Mouse (Mus musculus): ENCODE results near the gene Brd9. TPM values are rescaled to one million over a fixed set of nuclear protein-coding genes. Genes with fewer than 3 reads are reported as not detected.

Brd9 gene
- total RNA-seq (2022): 10 to 100 TPM; 16.8 to 22.5 (median 20.7) TPM

- peak; percentile 84 for DNase-seq (ENCODE audit: low spot score)
These were observed at the start of gene Brd9, which contains the start of gene Trip13 for GRCm38 (mm10) chr13:73937321-73938176. Gene Brd9, plus strand, starts transcription at chr13:73937811. Gene Trip13, minus strand, starts transcription at chr13:73937784.

- DNase-seq (ENCODE audit: low spot score): peak; percentile 19
These were observed 45.0 kb upstream of the Brd9 start for GRCm38 (mm10) chr13:73892493-73893178.

- DNase-seq (ENCODE audit: low spot score): peak; percentile 40
These were observed 40.0 kb upstream of the Brd9 start for GRCm38 (mm10) chr13:73897561-73897960.

- no peak for DNase-seq (ENCODE audit: low spot score)
These were observed 30.5 kb upstream of the Brd9 start for GRCm38 (mm10) chr13:73907136-73907535.

- peak; percentile 45 for DNase-seq (ENCODE audit: low spot score)
These were observed 29.8 kb upstream of the Brd9 start for GRCm38 (mm10) chr13:73907683-73908412.

GRCm38 (mm10) chr13:73913066-73913465 is 24.5 kb upstream of the Brd9 start:
- no peak for DNase-seq (ENCODE audit: low spot score)

GRCm38 (mm10) chr13:73932201-73932600 is 5.4 kb upstream of the Brd9 start:
- no peak for DNase-seq (ENCODE audit: low spot score)

- DNase-seq (ENCODE audit: low spot score): no peak
These were observed 682 bp upstream of the Brd9 start for GRCm38 (mm10) chr13:73936938-73937320.

GRCm38 (mm10) chr13:73938177-73938560 is 558 bp downstream of the Brd9 start:
- DNase-seq (ENCODE audit: low spot score): no peak

GRCm38 (mm10) chr13:73939101-73939500 is 1.5 kb downstream of the Brd9 start:
- no peak for DNase-seq (ENCODE audit: low spot score)

- no peak for DNase-seq (ENCODE audit: low spot score)
These were observed 7.0 kb downstream of the Brd9 start for GRCm38 (mm10) chr13:73944606-73945005.

GRCm38 (mm10) chr13:73953551-73954130 is 16.0 kb downstream of the Brd9 start:
- DNase-seq (ENCODE audit: low spot score): no peak

- DNase-seq (ENCODE audit: low spot score): no peak
These were observed 17.1 kb downstream of the Brd9 start for GRCm38 (mm10) chr13:73954666-73955065.

GRCm38 (mm10) chr13:73955531-73955930 is 17.9 kb downstream of the Brd9 start:
- DNase-seq (ENCODE audit: low spot score): no peak

GRCm38 (mm10) chr13:73960117-73960652 is 22.6 kb downstream of the Brd9 start:
- no peak for DNase-seq (ENCODE audit: low spot score)

- DNase-seq (ENCODE audit: low spot score): no peak
These were observed 23.6 kb downstream of the Brd9 start for GRCm38 (mm10) chr13:73961177-73961576.

GRCm38 (mm10) chr13:73963551-73963950 is 25.9 kb downstream of the Brd9 start, which contains the start of gene Zdhhc11:
Gene Zdhhc11, plus strand, starts transcription at chr13:73963851.
- DNase-seq (ENCODE audit: low spot score): no peak

GRCm38 (mm10) chr13:73970545-73971448 is 33.2 kb downstream of the Brd9 start:
- peak; percentile 98 for DNase-seq (ENCODE audit: low spot score)

- no peak for DNase-seq (ENCODE audit: low spot score)
These were observed 36.9 kb downstream of the Brd9 start for GRCm38 (mm10) chr13:73974523-73974922.

- no peak for DNase-seq (ENCODE audit: low spot score)
These were observed 39.3 kb downstream of the Brd9 start for GRCm38 (mm10) chr13:73976935-73977334.

All from heart, adult 8-10 months (tissue).